Mouse (Mus musculus) granulocyte monocyte progenitor cell, adult 5-6 weeks (primary cell): ENCODE measurements at regions not wholly inside any gene's neighbourhood (a gene's known extent, or its start where the extent isn't known, plus 50 kb on each side); places are given as distances from the start of the nearest gene placed in this dataset.

Experiments used
- ATAC-seq: replicated peaks from 2 replicates; pipeline ENCODE4 v1.8.0; 2016; ENCODE audit warnings: mild to moderate bottlenecking, moderate TSS enrichment, inconsistent platforms; ENCODE audit not compliant: poor library complexity, severe bottlenecking

GRCm38 (mm10) chr2:50368831-50369230 is 72.2 kb upstream of the Mmadhc start:
- ATAC-seq = no peak

GRCm38 (mm10) chr2:50368351-50368750 is 71.8 kb upstream of the Mmadhc start:
- ATAC-seq = no peak

GRCm38 (mm10) chr2:50365221-50365620 is 68.6 kb upstream of the Mmadhc start:
- no peak for ATAC-seq

GRCm38 (mm10) chr2:50356089-50356488 is 59.5 kb upstream of the Mmadhc start:
- ATAC-seq = no peak

GRCm38 (mm10) chr2:50347486-50348265 is 51.1 kb upstream of the Mmadhc start:
- ATAC-seq = no peak
